Mouse (Mus musculus): ENCODE measurements around the gene Mxd3. TPM values are rescaled to one million over a fixed set of nuclear protein-coding genes. Genes with fewer than 3 reads are reported as not detected.

The Mxd3 gene
- total and polyA plus RNA-seq, 3 experiments, result 4.7 to 33.8 (median 8.3) TPM

- peaks cover 52% of the 10 kb centered on the region for H3K36me3 ChIP-seq (replicated peaks)
- H3K27me3 ChIP-seq (ENCODE audit: insufficient read depth, low read length), result no peaks in the 10 kb centered on the region
Measured at GRCm38 (mm10) chr13:55361145-55361544, 31.5 kb upstream of the Mxd3 start.

GRCm38 (mm10) chr13:55346745-55347144 is 17.1 kb upstream of the Mxd3 start:
- TF ChIP-seq CTCF (IDR thresholded peaks at IDR 0.05; ENCODE audit: low read depth, low read length), result no peak
- H3K27me3 ChIP-seq (ENCODE audit: insufficient read depth, low read length), result no peaks in the 10 kb centered on the region
- H3K9me3 ChIP-seq (replicated peaks), result no peaks in the 10 kb centered on the region
- ATAC-seq (ENCODE audit: extremely low read depth, insufficient number of reproducible peaks, low FRiP score, poor library complexity, severe bottlenecking) (no peak), DNase-seq (ENCODE audit: low spot score) (no peak)
- peaks cover 21% of the 10 kb centered on the region for H3K4me1 ChIP-seq (ENCODE audit: insufficient read depth, low read depth, low read length)
- no peak overlapping the region for H3K4me3 ChIP-seq (ENCODE audit: low read depth, low read length)
- peaks cover 92% of the 10 kb centered on the region for H3K36me3 ChIP-seq (replicated peaks)

More at GRCm38 (mm10) chr13:55361145-55361544, 31.5 kb upstream of the Mxd3 start:
- TF ChIP-seq CTCF (IDR thresholded peaks at IDR 0.05; ENCODE audit: low read depth, low read length) (no peak), POLR2AphosphoS5 (IDR thresholded peaks at IDR 0.05; ENCODE audit: insufficient replicate concordance, low read depth, low read length) (no peak), TAL1 (conservative IDR thresholded peaks at IDR 0.05; ENCODE audit: low read depth, low read length) (no peak), GATA2 (IDR thresholded peaks at IDR 0.05; ENCODE audit: borderline replicate concordance, low read depth, low read length) (no peak), GATA1 (IDR thresholded peaks at IDR 0.05; ENCODE audit: borderline replicate concordance, low read length) (no peak)
- peaks cover 53% of the 10 kb centered on the region for H3K4me1 ChIP-seq (ENCODE audit: insufficient read depth, low read depth, low read length)
- ATAC-seq (ENCODE audit: extremely low read depth, insufficient number of reproducible peaks, low FRiP score, poor library complexity, severe bottlenecking), result no peak
- H3K9me3 ChIP-seq (replicated peaks), result no peaks in the 10 kb centered on the region
- H3K4me3 ChIP-seq (ENCODE audit: low read depth, low read length), result peak overlapping the region; percentile 100
- DNase-seq (ENCODE audit: low spot score), result no peak

- H3K9me3 ChIP-seq (replicated peaks), result no peaks in the 10 kb centered on the region
- no peak for ATAC-seq (ENCODE audit: extremely low read depth, insufficient number of reproducible peaks, low FRiP score, poor library complexity, severe bottlenecking)
- DNase-seq (ENCODE audit: low spot score), result no peak
- H3K4me1 ChIP-seq (ENCODE audit: insufficient read depth, low read depth, low read length), result peaks cover 18% of the 10 kb centered on the region
- no peak for TF ChIP-seq POLR2AphosphoS5 (IDR thresholded peaks at IDR 0.05; ENCODE audit: insufficient replicate concordance, low read depth, low read length)
- TF ChIP-seq TAL1 (conservative IDR thresholded peaks at IDR 0.05; ENCODE audit: low read depth, low read length), result no peak
- TF ChIP-seq GATA2 (IDR thresholded peaks at IDR 0.05; ENCODE audit: borderline replicate concordance, low read depth, low read length), result no peak
- TF ChIP-seq CTCF (IDR thresholded peaks at IDR 0.05; ENCODE audit: low read depth, low read length), result no peak
- no peak for TF ChIP-seq GATA1 (IDR thresholded peaks at IDR 0.05; ENCODE audit: borderline replicate concordance, low read length)
- H3K27me3 ChIP-seq (ENCODE audit: insufficient read depth, low read length), result no peaks in the 10 kb centered on the region
- H3K36me3 ChIP-seq (replicated peaks), result peaks cover 69% of the 10 kb centered on the region
- no peak overlapping the region for H3K4me3 ChIP-seq (ENCODE audit: low read depth, low read length)
Measured at GRCm38 (mm10) chr13:55344286-55344685, 14.7 kb upstream of the Mxd3 start.

GRCm38 (mm10) chr13:55342469-55342868 is 12.8 kb upstream of the Mxd3 start:
- Histone ChIP-seq H3K4me1 (ENCODE audit: insufficient read depth, low read depth, low read length) (peaks cover 24% of the 10 kb centered on the region), H3K36me3 (replicated peaks) (peaks cover 51% of the 10 kb centered on the region), H3K27me3 (ENCODE audit: insufficient read depth, low read length) (peaks cover 8% of the 10 kb centered on the region; the same call in 1 of the 2 replicates), H3K4me3 (ENCODE audit: low read depth, low read length) (no peak overlapping the region), H3K9me3 (replicated peaks) (no peaks in the 10 kb centered on the region)
- TF ChIP-seq GATA1 (IDR thresholded peaks at IDR 0.05; ENCODE audit: borderline replicate concordance, low read length) (no peak), GATA2 (IDR thresholded peaks at IDR 0.05; ENCODE audit: borderline replicate concordance, low read depth, low read length) (no peak), TAL1 (conservative IDR thresholded peaks at IDR 0.05; ENCODE audit: low read depth, low read length) (no peak), POLR2AphosphoS5 (IDR thresholded peaks at IDR 0.05; ENCODE audit: insufficient replicate concordance, low read depth, low read length) (no peak), CTCF (IDR thresholded peaks at IDR 0.05; ENCODE audit: low read depth, low read length) (no peak)
- DNase-seq (ENCODE audit: low spot score) (no peak), ATAC-seq (ENCODE audit: extremely low read depth, insufficient number of reproducible peaks, low FRiP score, poor library complexity, severe bottlenecking) (no peak)

GRCm38 (mm10) chr13:55339259-55339658 is 9.6 kb upstream of the Mxd3 start:
- ATAC-seq (ENCODE audit: extremely low read depth, insufficient number of reproducible peaks, low FRiP score, poor library complexity, severe bottlenecking) (no peak), DNase-seq (ENCODE audit: low spot score) (no peak)
- Histone ChIP-seq H3K4me1 (ENCODE audit: insufficient read depth, low read depth, low read length) (peaks cover 19% of the 10 kb centered on the region), H3K4me3 (ENCODE audit: low read depth, low read length) (no peak overlapping the region), H3K36me3 (replicated peaks) (peaks cover 19% of the 10 kb centered on the region), H3K9me3 (replicated peaks) (no peaks in the 10 kb centered on the region), H3K27me3 (ENCODE audit: insufficient read depth, low read length) (peaks cover 30% of the 10 kb centered on the region)
- no peak for TF ChIP-seq GATA2 (IDR thresholded peaks at IDR 0.05; ENCODE audit: borderline replicate concordance, low read depth, low read length)

- no peak overlapping the region for H3K4me3 ChIP-seq (ENCODE audit: low read depth, low read length)
- ATAC-seq (ENCODE audit: extremely low read depth, insufficient number of reproducible peaks, low FRiP score, poor library complexity, severe bottlenecking) (no peak), DNase-seq (ENCODE audit: low spot score) (no peak)
- no peaks in the 10 kb centered on the region for H3K9me3 ChIP-seq (replicated peaks)
- H3K4me1 ChIP-seq (ENCODE audit: insufficient read depth, low read depth, low read length), result peaks cover 16% of the 10 kb centered on the region
- TF ChIP-seq GATA2 (IDR thresholded peaks at IDR 0.05; ENCODE audit: borderline replicate concordance, low read depth, low read length), result no peak
- peaks cover 10% of the 10 kb centered on the region for H3K36me3 ChIP-seq (replicated peaks)
- peaks cover 35% of the 10 kb centered on the region for H3K27me3 ChIP-seq (ENCODE audit: insufficient read depth, low read length)
Measured at GRCm38 (mm10) chr13:55338131-55339054, 8.8 kb upstream of the Mxd3 start.

Data from G1E (cell line).